Mouse (Mus musculus) kidney, postnatal 0 days (tissue): ENCODE measurements around the gene Ifi47. TPM values are rescaled to one million over a fixed set of nuclear protein-coding genes. Genes with fewer than 3 reads are reported as not detected.

Source experiments
- ATAC-seq: fragments of 200-750 bp; cut with Nextera tagmentation; replicated peaks from 2 replicates; pipeline ENCODE4 v1.8.0; 2017; ENCODE audit warnings: low read depth, moderate number of reproducible peaks, moderate TSS enrichment, moderate library complexity; ENCODE audit not compliant: low FRiP score
- DNase-seq: peaks from one replicate; pipeline ENCODE4 v3.0.0-alpha.2; 2016; ENCODE audit warnings: low spot score
- H3K27ac ChIP-seq: fragments of 300-500 bp; sonication (generic); 2 replicates; pipeline ENCODE4 v1.5.1; 2014; ENCODE audit warnings: mild to moderate bottlenecking
- H3K27me3 ChIP-seq: fragments of 300-500 bp; sonication (generic); 2 replicates; pipeline ENCODE4 v1.6.1; 2014; ENCODE audit warnings: low read length, mixed read lengths; ENCODE audit not compliant: insufficient read depth
- H3K36me3 ChIP-seq: fragments of 300-500 bp; sonication (generic); 2 replicates; pipeline ENCODE4 v1.6.1; 2014; ENCODE audit warnings: low read length, mixed read lengths; ENCODE audit not compliant: insufficient read depth
- H3K4me1 ChIP-seq: fragments of 300-500 bp; sonication (generic); replicated peaks from 2 replicates; pipeline ENCODE4 v1.6.1; 2014; ENCODE audit warnings: antibody characterized with exemption, low read length, mixed read lengths; ENCODE audit not compliant: insufficient read depth
- H3K4me2 ChIP-seq: fragments of 300-500 bp; sonication (generic); 2 replicates; pipeline ENCODE4 v1.6.1; 2014; ENCODE audit warnings: mild to moderate bottlenecking, low read length, moderate library complexity, mixed read lengths
- H3K4me3 ChIP-seq: fragments of 300-500 bp; sonication (generic); replicated peaks from 2 replicates; pipeline ENCODE4 v1.5.1; 2014; ENCODE audit warnings: low read depth, low read length
- H3K9ac ChIP-seq: fragments of 300-500 bp; sonication (generic); 2 replicates; pipeline ENCODE4 v1.6.1; 2014; ENCODE audit warnings: low read depth, low read length
- H3K9me3 ChIP-seq: fragments of 300-500 bp; sonication (generic); replicated peaks from 2 replicates; pipeline ENCODE4 v1.6.1; 2016; ENCODE audit warnings: low read length, inconsistent platforms, mixed read lengths
- CTCF ChIP-seq: IDR thresholded peaks from 2 replicates; pipeline ENCODE4 v1.5.1; 2016; ENCODE audit warnings: antibody characterized with exemption, low read depth, mild to moderate bottlenecking, moderate library complexity
- WGBS: fragments of 180-500 bp; shearing (Covaris S2); extraction: QIAGEN DNeasy Blood & Tissue Kit; methylation state at CpG from one replicate; pipeline ENCODE4 v1.1.7; 2014; 5-methylcytosine and 5-hydroxymethylcytosine counted together
- polyA plus RNA-seq: library from polyadenylated mRNA; unstranded; fragments of >200 nt; fragmentation: Nextera tagmentation; extraction: Ambion mirVana; gene quantifications from 2 replicates; pipeline ENCODE4 v1.2.1, GENCODE M21; 2015

Ifi47 gene
- polyA plus RNA-seq, 1 experiment from 2014 or later: 6.2 TPM

GRCm38 (mm10) chr11:49089735-49090507, 13.5 kb downstream of the Ifi47 start:
- 0 out of 2 replicates have a peak, but pooled peaks cover under 1% of the 10 kb centered on the region for H3K4me1 ChIP-seq
- no peak overlapping the region for H3K4me2 ChIP-seq
- 78% methylated on average over 3 of the region's 3 CpGs for WGBS
- H3K9ac ChIP-seq: no peak overlapping the region
- DNase-seq (no peak), ATAC-seq (no peak)
- no peak overlapping the region for H3K27ac ChIP-seq
- no peaks in the 10 kb centered on the region for H3K9me3 ChIP-seq
- H3K4me3 ChIP-seq: no peak overlapping the region
- no peak for TF ChIP-seq CTCF
- no peaks in the 10 kb centered on the region for H3K27me3 ChIP-seq
- H3K36me3 ChIP-seq: no peaks in the 10 kb centered on the region

GRCm38 (mm10) chr11:49090551-49090950, 14.2 kb downstream of the Ifi47 start:
- H3K4me2 ChIP-seq: no peak overlapping the region
- H3K27me3 ChIP-seq: no peaks in the 10 kb centered on the region
- H3K27ac ChIP-seq: no peak overlapping the region
- H3K36me3 ChIP-seq: no peaks in the 10 kb centered on the region
- TF ChIP-seq CTCF: no peak
- H3K4me3 ChIP-seq: no peak overlapping the region
- ATAC-seq: no peak
- no peak overlapping the region for H3K9ac ChIP-seq
- no peak for DNase-seq
- WGBS: 87% methylated on average over 5 of the region's 5 CpGs
- no peaks in the 10 kb centered on the region for H3K9me3 ChIP-seq
- H3K4me1 ChIP-seq: no peaks in the 10 kb centered on the region

- Histone ChIP-seq H3K36me3 (no peaks in the 10 kb centered on the region), H3K4me1 (no peaks in the 10 kb centered on the region), H3K4me2 (no peak overlapping the region), H3K27me3 (no peaks in the 10 kb centered on the region), H3K9ac (no peak overlapping the region), H3K4me3 (no peak overlapping the region), H3K9me3 (no peaks in the 10 kb centered on the region), H3K27ac (no peak overlapping the region)
- TF ChIP-seq CTCF: no peak
- DNase-seq: no peak
- ATAC-seq: no peak
- WGBS: 85% methylated on average over 4 of the region's 4 CpGs
Measured at GRCm38 (mm10) chr11:49091171-49091570, 14.8 kb downstream of the Ifi47 start.

GRCm38 (mm10) chr11:49092053-49092586, 15.7 kb downstream of the Ifi47 start:
- Histone ChIP-seq H3K4me2 (no peak overlapping the region), H3K9ac (no peak overlapping the region), H3K27ac (no peak overlapping the region), H3K4me1 (no peaks in the 10 kb centered on the region), H3K9me3 (no peaks in the 10 kb centered on the region), H3K27me3 (no peaks in the 10 kb centered on the region), H3K36me3 (no peaks in the 10 kb centered on the region), H3K4me3 (no peak overlapping the region)
- no peak for ATAC-seq
- 96% methylated on average over 1 of the region's 1 CpGs for WGBS
- no peak for DNase-seq
- TF ChIP-seq CTCF: no peak

- WGBS: 85% methylated on average over 2 of the region's 2 CpGs
- H3K4me3 ChIP-seq: no peak overlapping the region
- DNase-seq (no peak), ATAC-seq (no peak)
- no peak overlapping the region for H3K4me2 ChIP-seq
- TF ChIP-seq CTCF: no peak
- H3K27ac ChIP-seq: no peak overlapping the region
- H3K9me3 ChIP-seq: no peaks in the 10 kb centered on the region
- H3K4me1 ChIP-seq: no peaks in the 10 kb centered on the region
- no peak overlapping the region for H3K9ac ChIP-seq
- no peaks in the 10 kb centered on the region for H3K27me3 ChIP-seq
- no peaks in the 10 kb centered on the region for H3K36me3 ChIP-seq
Measured at GRCm38 (mm10) chr11:49092786-49093185, 16.4 kb downstream of the Ifi47 start.

GRCm38 (mm10) chr11:49093861-49094660, 17.7 kb downstream of the Ifi47 start:
- Histone ChIP-seq H3K27me3 (no peaks in the 10 kb centered on the region), H3K9ac (no peak overlapping the region), H3K4me1 (no peaks in the 10 kb centered on the region), H3K9me3 (no peaks in the 10 kb centered on the region), H3K4me2 (no peak overlapping the region), H3K36me3 (no peaks in the 10 kb centered on the region), H3K27ac (no peak overlapping the region), H3K4me3 (no peak overlapping the region)
- no peak for TF ChIP-seq CTCF
- ATAC-seq (no peak), DNase-seq (no peak)
- 86% methylated on average over 6 of the region's 6 CpGs for WGBS
